Mouse (Mus musculus) forebrain, embryonic 16.5 days (tissue): ENCODE data around the gene Mmachc. TPM values are rescaled to one million over a fixed set of nuclear protein-coding genes. Genes with fewer than 3 reads are reported as not detected.
"Not testable (repeated sequence)": the region's sequence is repeated elsewhere in the genome, so short reads cannot be mapped to it uniquely, and the experiment has no call there.

Experiments
- ATAC-seq: fragments of 200-750 bp; cut with Nextera tagmentation; 2 replicates; pipeline ENCODE4 v1.8.0; 2017; ENCODE audit warnings: mild to moderate bottlenecking, moderate library complexity
- H3K27ac ChIP-seq: fragments of 300-500 bp; sonication (generic); 2 replicates; pipeline ENCODE4 v1.5.1; 2014; ENCODE audit warnings: low read length, control low read depth
- H3K27me3 ChIP-seq: fragments of 300-500 bp; sonication (generic); replicated peaks from 2 replicates; pipeline ENCODE4 v1.6.1; 2014; ENCODE audit warnings: low read length; ENCODE audit not compliant: control insufficient read depth, insufficient read depth
- H3K36me3 ChIP-seq: fragments of 300-500 bp; sonication (generic); 2 replicates; pipeline ENCODE4 v1.6.1; 2014; ENCODE audit not compliant: control insufficient read depth, insufficient read depth
- H3K4me1 ChIP-seq: fragments of 300-500 bp; sonication (generic); replicated peaks from 2 replicates; pipeline ENCODE4 v1.6.1; 2014; ENCODE audit warnings: low read length; ENCODE audit not compliant: control insufficient read depth, insufficient read depth
- H3K4me2 ChIP-seq: fragments of 300-500 bp; sonication (generic); 2 replicates; pipeline ENCODE4 v1.6.1; 2014; ENCODE audit warnings: mild to moderate bottlenecking, low read length, control low read depth
- H3K4me3 ChIP-seq: fragments of 300-500 bp; sonication (generic); replicated peaks from 2 replicates; pipeline ENCODE4 v1.5.1; 2014; ENCODE audit warnings: mild to moderate bottlenecking, low read length, control low read depth
- H3K9ac ChIP-seq: fragments of 300-500 bp; sonication (generic); replicated peaks from 2 replicates; pipeline ENCODE4 v1.6.1; 2014; ENCODE audit warnings: low read depth, low read length, control low read depth
- H3K9me3 ChIP-seq: fragments of 300-500 bp; sonication (generic); 2 replicates; pipeline ENCODE4 v1.6.1; 2016; ENCODE audit warnings: low read length; ENCODE audit not compliant: control insufficient read depth
- WGBS: fragments of 180-500 bp; shearing (Covaris S2); extraction: QIAGEN DNeasy Blood & Tissue Kit; methylation state at CpG from one replicate; pipeline ENCODE4 v1.1.7; 2014; 5-methylcytosine and 5-hydroxymethylcytosine counted together
- polyA plus RNA-seq: library from polyadenylated mRNA; unstranded; fragments of >200 nt; fragmentation: Nextera tagmentation; extraction: Ambion mirVana; gene quantifications from 2 replicates; pipeline ENCODE4 v1.2.1, GENCODE M21; 2015

Mmachc gene
- polyA plus RNA-seq, 1 experiment from 2014 or later = 27.8 TPM

- no peak overlapping the region for H3K9ac ChIP-seq
- WGBS = 76% methylated on average over 6 of the region's 6 CpGs
- no peaks in the 10 kb centered on the region for H3K27me3 ChIP-seq
- no peak for ATAC-seq
- no peaks in the 10 kb centered on the region for H3K4me1 ChIP-seq
- H3K4me3 ChIP-seq = no peak overlapping the region
- H3K27ac ChIP-seq = no peak overlapping the region
- H3K36me3 ChIP-seq = no peaks in the 10 kb centered on the region
- no peak overlapping the region for H3K4me2 ChIP-seq
- H3K9me3 ChIP-seq = no peaks in the 10 kb centered on the region
Observed at GRCm38 (mm10) chr4:116660829-116661228, 47.4 kb downstream of the Mmachc start.

DNA sequence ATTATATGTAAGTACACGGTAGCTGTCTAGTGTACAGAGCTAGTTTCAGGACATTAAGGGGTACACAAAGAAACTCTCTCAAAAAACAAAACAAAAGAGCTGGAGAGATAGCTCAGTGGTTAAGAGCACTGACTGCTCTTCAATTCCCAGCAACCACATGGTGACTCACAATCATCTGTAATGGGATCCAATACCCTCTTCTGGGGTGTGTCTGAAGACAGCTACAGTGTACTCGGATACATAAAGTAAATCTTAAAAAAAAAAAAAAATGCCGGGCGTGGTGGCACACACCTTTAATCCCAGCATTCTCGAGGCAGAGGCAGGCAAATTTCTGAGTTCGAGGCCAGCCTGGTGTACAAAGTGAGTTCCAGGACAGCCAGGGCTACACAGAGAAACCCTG, 48.3 kb downstream of the Mmachc start:
- not testable (repeated sequence) for H3K4me2 ChIP-seq, H3K36me3 ChIP-seq, H3K27me3 ChIP-seq, H3K4me1 ChIP-seq, H3K9me3 ChIP-seq, H3K4me3 ChIP-seq, H3K27ac ChIP-seq, ATAC-seq, H3K9ac ChIP-seq
- WGBS = 86% methylated on average over 6 of the region's 6 CpGs

- no peak overlapping the region for H3K9ac ChIP-seq
- no peak overlapping the region for H3K27ac ChIP-seq
- no peaks in the 10 kb centered on the region for H3K27me3 ChIP-seq
- H3K9me3 ChIP-seq = no peaks in the 10 kb centered on the region
- H3K4me1 ChIP-seq = no peaks in the 10 kb centered on the region
- no peak for ATAC-seq
- H3K4me3 ChIP-seq = no peak overlapping the region
- 38% methylated on average over 2 of the region's 2 CpGs for WGBS
- no peak overlapping the region for H3K4me2 ChIP-seq
- no peaks in the 10 kb centered on the region for H3K36me3 ChIP-seq
Observed at GRCm38 (mm10) chr4:116659474-116659873, 48.7 kb downstream of the Mmachc start.

GRCm38 (mm10) chr4:116657971-116658370, 50.2 kb downstream of the Mmachc start:
- no peak overlapping the region for H3K4me2 ChIP-seq
- no peaks in the 10 kb centered on the region for H3K9me3 ChIP-seq
- H3K36me3 ChIP-seq = no peaks in the 10 kb centered on the region
- WGBS = 47% methylated on average over 3 of the region's 3 CpGs
- ATAC-seq = no peak
- no peaks in the 10 kb centered on the region for H3K4me1 ChIP-seq
- H3K27me3 ChIP-seq = no peaks in the 10 kb centered on the region
- H3K9ac ChIP-seq = no peak overlapping the region
- no peak overlapping the region for H3K27ac ChIP-seq
- H3K4me3 ChIP-seq = no peak overlapping the region

DNA sequence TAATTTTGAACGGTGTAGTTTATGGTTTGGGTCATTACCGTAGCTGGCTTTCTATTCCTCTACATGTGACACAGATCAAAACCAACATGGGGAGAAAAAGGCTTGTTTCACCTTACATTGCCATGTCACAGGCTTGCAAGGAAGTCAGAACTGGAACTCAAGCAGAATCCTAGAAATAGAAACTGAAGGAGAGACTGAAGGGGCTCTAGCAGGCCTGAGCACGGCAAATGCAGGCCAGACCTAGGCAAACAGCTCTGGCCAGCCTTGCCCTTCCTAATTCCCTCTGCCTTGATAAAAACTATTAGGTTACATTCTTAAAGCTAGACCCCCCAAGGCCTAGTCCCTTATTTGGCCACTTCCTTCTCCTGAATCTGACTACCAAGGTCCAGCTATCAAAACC, 52.5 kb downstream of the Mmachc start:
- H3K9ac ChIP-seq = no peak overlapping the region
- H3K9me3 ChIP-seq = no peaks in the 10 kb centered on the region
- H3K27me3 ChIP-seq = no peaks in the 10 kb centered on the region
- H3K4me2 ChIP-seq = no peak overlapping the region
- H3K4me3 ChIP-seq = no peak overlapping the region
- H3K27ac ChIP-seq = no peak overlapping the region
- H3K4me1 ChIP-seq = peaks cover 3% of the 10 kb centered on the region; the same call in 1 of the 2 replicates
- H3K36me3 ChIP-seq = no peaks in the 10 kb centered on the region
- WGBS = 80% methylated on average over 3 of the region's 3 CpGs
- no peak for ATAC-seq

DNA sequence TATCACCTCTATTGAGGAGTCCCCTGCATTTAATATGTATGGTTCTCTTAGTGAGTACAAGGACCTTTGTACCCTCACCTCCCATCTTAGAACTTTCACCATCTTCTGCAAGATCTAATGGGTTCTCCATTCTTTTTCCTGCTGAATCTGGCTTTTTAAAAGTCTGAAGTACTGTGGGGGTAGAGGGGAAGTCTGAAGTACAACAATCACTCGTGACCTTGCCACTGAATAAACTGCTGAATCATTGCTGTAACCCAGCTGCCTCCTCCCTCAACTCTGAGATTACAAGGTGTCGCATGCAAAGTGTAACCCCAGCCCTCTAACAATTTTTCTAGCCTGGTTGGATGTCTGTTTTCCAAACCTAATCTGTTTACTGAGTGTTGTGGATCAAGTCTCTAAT, 53.1 kb downstream of the Mmachc start:
- Histone ChIP-seq H3K9me3 (no peaks in the 10 kb centered on the region), H3K27me3 (no peaks in the 10 kb centered on the region), H3K9ac (no peak overlapping the region), H3K4me2 (no peak overlapping the region), H3K27ac (no peak overlapping the region), H3K4me1 (peaks cover 7% of the 10 kb centered on the region), H3K4me3 (no peak overlapping the region), H3K36me3 (no peaks in the 10 kb centered on the region)
- no peak for ATAC-seq
- 74% methylated on average over 2 of the region's 2 CpGs for WGBS

DNA sequence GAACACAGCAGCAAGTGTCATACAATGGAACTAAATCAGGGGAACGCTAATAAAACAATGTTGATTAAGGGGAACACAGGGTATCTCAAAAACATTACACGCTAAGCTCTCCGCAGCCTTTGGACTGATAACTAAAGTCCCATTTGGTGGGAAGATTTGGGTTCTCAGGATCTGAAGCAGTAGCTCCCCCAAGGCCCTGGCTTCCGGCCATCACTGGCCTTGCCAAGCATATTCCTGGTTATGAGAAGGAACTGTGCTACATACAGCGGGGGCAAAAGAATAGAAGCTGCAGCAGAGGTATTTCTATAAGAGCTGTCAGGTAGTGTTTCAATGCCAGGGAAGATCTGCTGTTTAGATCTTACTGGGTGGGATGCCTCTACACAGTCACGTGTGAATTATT, 55.0 kb downstream of the Mmachc start:
- Histone ChIP-seq H3K4me2 (no peak overlapping the region), H3K9ac (no peak overlapping the region), H3K27ac (no peak overlapping the region), H3K27me3 (no peaks in the 10 kb centered on the region), H3K36me3 (no peaks in the 10 kb centered on the region; the same call in 1 of the 2 replicates), H3K4me1 (peaks cover 21% of the 10 kb centered on the region), H3K4me3 (no peak overlapping the region), H3K9me3 (no peaks in the 10 kb centered on the region)
- WGBS = 84% methylated on average over 6 of the region's 6 CpGs
- ATAC-seq = no peak

Other genes with a start within 250 kb of the Mmachc start
- 54.3 and 57.3 TPM in 2 replicates for gene Mast2, start 244.2 kb downstream of the Mmachc start, polyA plus RNA-seq
- 18.4 and 20.7 TPM in 2 replicates for gene Ipp, start 200.9 kb downstream of the Mmachc start, polyA plus RNA-seq
- gene Tmem69, start 152.5 kb downstream of the Mmachc start, polyA plus RNA-seq = 28.3 and 30.0 TPM in 2 replicates
- 19.0 and 22.9 TPM in 2 replicates for gene Gpbp1l1, start 150.7 kb downstream of the Mmachc start, polyA plus RNA-seq
- 1.9 and 3.6 TPM in 2 replicates for gene Ccdc17, start 111.8 kb downstream of the Mmachc start, polyA plus RNA-seq
- 127 and 131 TPM in 2 replicates for gene Nasp, start 80.5 kb downstream of the Mmachc start, polyA plus RNA-seq
- gene Akr1a1, start 56.7 kb downstream of the Mmachc start, polyA plus RNA-seq = 794 and 796 TPM in 2 replicates
- 455 and 488 TPM in 2 replicates for gene Prdx1, start 22.9 kb downstream of the Mmachc start, polyA plus RNA-seq
- 14.1 and 14.8 TPM in 2 replicates for gene Ccdc163, start 103 bp upstream of the Mmachc start, polyA plus RNA-seq
- gene Tesk2, start 12.5 kb upstream of the Mmachc start, polyA plus RNA-seq = 4.3 and 5.2 TPM in 2 replicates
- 32.6 and 36.7 TPM in 2 replicates for gene Toe1, start 99.2 kb upstream of the Mmachc start, polyA plus RNA-seq
- gene Mutyh, start 99.3 kb upstream of the Mmachc start, polyA plus RNA-seq = 8.4 and 10.2 TPM in 2 replicates
- gene Hpdl, start 113.3 kb upstream of the Mmachc start, polyA plus RNA-seq = 0.48 and 0.52 TPM in 2 replicates
- 8.8 and 9.1 TPM in 2 replicates for gene Zswim5, start 169.0 kb upstream of the Mmachc start, polyA plus RNA-seq